ENCODE assay signal across 1 mouse cellular context in the genomic region with DNA sequence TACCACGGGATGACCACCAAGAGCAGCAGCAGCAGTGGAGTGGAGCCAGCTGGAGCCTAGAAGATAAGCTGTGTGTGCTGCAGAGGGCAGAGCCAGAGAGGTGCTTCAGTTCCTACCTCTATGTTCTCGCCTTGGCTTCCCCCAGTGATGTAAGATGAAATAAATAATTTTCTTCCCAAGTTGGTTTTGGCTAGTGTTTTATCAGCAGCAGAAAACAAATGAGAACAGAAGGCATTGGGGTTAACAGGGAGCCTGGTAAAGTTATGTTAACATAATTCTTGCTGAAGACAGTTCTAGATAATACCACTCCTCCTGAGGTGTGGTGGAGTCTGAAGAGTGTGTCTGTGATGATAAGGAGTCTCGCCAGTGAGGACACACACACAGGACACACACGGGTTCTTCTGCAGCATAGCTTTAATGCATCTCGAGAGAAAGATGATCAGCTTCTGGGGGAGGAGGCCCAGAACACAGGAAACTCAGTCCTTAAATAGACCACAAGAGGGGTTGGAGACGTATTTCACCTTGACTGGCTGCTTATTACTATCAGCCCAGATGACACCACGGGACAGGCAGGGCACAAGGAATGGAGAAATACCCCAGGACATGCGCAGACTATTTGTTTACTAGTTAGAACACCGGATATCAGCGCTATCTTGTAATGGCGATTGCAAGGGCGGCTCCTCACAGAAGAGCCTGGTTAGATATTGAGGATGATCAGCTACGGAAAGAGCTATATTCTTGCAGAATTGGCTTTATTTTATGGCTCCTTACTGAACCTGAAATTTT.
TF ChIP-seq lines count a peak whose summit lies in the region.

No protein-coding gene starts in this region.

TF ChIP-seq in MEL, 35 proteins besides CTCF, POLR2A, EP300 and RAD21 (continued from another document):
- TF ChIP-seq POLR2AphosphoS2 (IDR thresholded peaks at IDR 0.05; ENCODE audit: low read length) (0 out of 2 replicates have a peak, but pooled peaks have one; percentile 48), GATA1 (IDR thresholded peaks at IDR 0.05; ENCODE audit: low read depth, low read length) (peak; percentile 86), ETS1 (IDR thresholded peaks at IDR 0.05; ENCODE audit: low read depth, low read length) (peak; percentile 95), MEF2A (IDR thresholded peaks at IDR 0.05; ENCODE audit: extremely low read depth, insufficient replicate concordance, low read depth, low read length, poor library complexity, severe bottlenecking) (0 out of 2 replicates have a peak, but pooled peaks have one; percentile 25), MXI1 (IDR thresholded peaks at IDR 0.05; ENCODE audit: low read depth, low read length) (peak; percentile 64), TBP (IDR thresholded peaks at IDR 0.05; ENCODE audit: low read depth, low read length) (peak; percentile 78), NRF1 (IDR thresholded peaks at IDR 0.05; ENCODE audit: insufficient read depth, low read depth, low read length, poor library complexity, severe bottlenecking) (peak; percentile 75), MYC (IDR thresholded peaks at IDR 0.05; ENCODE audit: low read depth, low read length) (peak; percentile 67), RCOR1 (IDR thresholded peaks at IDR 0.05; ENCODE audit: low read depth, low read length) (peak; percentile 60; the same call in 1 of the 2 replicates), TAL1 (IDR thresholded peaks at IDR 0.05; ENCODE audit: low read length) (peak; percentile 77), ZNF384 (IDR thresholded peaks at IDR 0.05; ENCODE audit: low read depth, low read length) (0 out of 2 replicates have a peak, but pooled peaks have one; percentile 28), NELFE (IDR thresholded peaks at IDR 0.05; ENCODE audit: low read depth, low read length) (peak; percentile 41), HCFC1 (IDR thresholded peaks at IDR 0.05; ENCODE audit: low read depth, low read length) (peak; percentile 67), MAX (IDR thresholded peaks at IDR 0.05; ENCODE audit: low read length) (peak; percentile 52), ZMIZ1 (IDR thresholded peaks at IDR 0.05; ENCODE audit: low read depth, low read length) (peak; percentile 50), JUND (IDR thresholded peaks at IDR 0.05; ENCODE audit: low read depth, low read length) (0 out of 2 replicates have a peak, but pooled peaks have one; percentile 22), MAFK (IDR thresholded peaks at IDR 0.05; ENCODE audit: borderline replicate concordance, low read depth, low read length) (peak; percentile 41; the same call in 1 of the 2 replicates), MAZ (IDR thresholded peaks at IDR 0.05; ENCODE audit: low read depth, low read length) (peak; percentile 83)
